Mouse (Mus musculus) MEL (cell line): ENCODE measurements around the gene Araf. TPM values are rescaled to one million over a fixed set of nuclear protein-coding genes. Genes with fewer than 3 reads are reported as not detected.

Source experiments
- DNase-seq: peaks from one replicate; pipeline ENCODE4 v3.0.0; 2011; ENCODE audit warnings: low read depth, low spot score
- H3K27ac ChIP-seq: 2 replicates; pipeline ENCODE4 v1.5.1; 2012; ENCODE audit warnings: low read depth, mild to moderate bottlenecking, control low read depth, low read length, moderate library complexity; ENCODE audit not compliant: control insufficient read depth
- H3K27me3 ChIP-seq, 2 experiments: fragments of 150-350 bp in 1 of 2; sonication (generic) in 1 of 2; 2 replicates each; pipeline ENCODE4 v1.6.1; 2012; ENCODE audit warnings: low read length in 2 of 2, mild to moderate bottlenecking in 2 of 2, improper control_type of control experiment in 1 of 2, moderate library complexity in 1 of 2; ENCODE audit not compliant: insufficient read depth in 2 of 2, control insufficient read depth in 1 of 2
- H3K36me3 ChIP-seq, 2 experiments: 2 replicates each; pipeline ENCODE4 v1.6.1; 2012 to 2014; ENCODE audit warnings: low read length in 2 of 2, improper control_type of control experiment in 1 of 2, inconsistent platforms in 1 of 2, mild to moderate bottlenecking in 1 of 2; ENCODE audit not compliant: insufficient read depth in 2 of 2, control insufficient read depth in 1 of 2
- H3K4me1 ChIP-seq, 2 experiments: fragments of 150-350 bp in 1 of 2; sonication (generic) in 1 of 2; 2 replicates each; pipeline ENCODE4 v1.6.1; 2012; ENCODE audit warnings: low read length in 2 of 2, improper control_type of control experiment in 1 of 2, mild to moderate bottlenecking in 1 of 2; ENCODE audit not compliant: insufficient read depth in 2 of 2, control insufficient read depth in 1 of 2
- H3K4me3 ChIP-seq, 2 experiments: fragments of 150-350 bp in 1 of 2; sonication (generic) in 1 of 2; 2 replicates each; pipeline ENCODE4 v1.5.1; 2012; ENCODE audit warnings: low read depth in 2 of 2, low read length in 2 of 2, mild to moderate bottlenecking in 2 of 2, moderate library complexity in 2 of 2, control low read depth in 1 of 2, improper control_type of control experiment in 1 of 2; ENCODE audit not compliant: control insufficient read depth in 1 of 2, insufficient read depth in 1 of 2
- H3K79me2 ChIP-seq: 2 replicates; pipeline ENCODE4 v1.6.1; 2012; ENCODE audit warnings: mild to moderate bottlenecking, low read length, moderate library complexity; ENCODE audit not compliant: control insufficient read depth, poor library complexity, insufficient read depth
- H3K9ac ChIP-seq: 2 replicates; pipeline ENCODE4 v1.6.1; 2012; ENCODE audit warnings: low read depth, mild to moderate bottlenecking, control low read depth, low read length, moderate library complexity; ENCODE audit not compliant: control insufficient read depth, poor library complexity, severe bottlenecking
- H3K9me3 ChIP-seq: fragments of 150-350 bp; sonication (generic); replicated peaks from 2 replicates; pipeline ENCODE4 v1.6.1; 2012; ENCODE audit warnings: mild to moderate bottlenecking, low read length, improper control_type of control experiment, moderate library complexity; ENCODE audit not compliant: insufficient read depth
- CHD2 ChIP-seq: IDR thresholded peaks from 2 replicates; pipeline ENCODE4 v1.6.1; 2011; ENCODE audit warnings: low read length, improper control_type of control experiment
- CTCF ChIP-seq, 3 experiments: IDR thresholded peaks in 2 of 3; conservative IDR thresholded peaks in 1 of 3; 2 replicates each; pipeline ENCODE4 v1.5.1; 2011 to 2012; ENCODE audit warnings: low read length in 3 of 3, low read depth in 2 of 3, mild to moderate bottlenecking in 2 of 3, improper control_type of control experiment in 1 of 3, inconsistent platforms in 1 of 3, mixed read lengths in 1 of 3, moderate library complexity in 1 of 3; ENCODE audit not compliant: control insufficient read depth in 1 of 3, insufficient read depth in 1 of 3, poor library complexity in 1 of 3, severe bottlenecking in 1 of 3
- E2F4 ChIP-seq: IDR thresholded peaks from 2 replicates; pipeline ENCODE4 v1.6.1; 2011; ENCODE audit warnings: low read depth, low read length, improper control_type of control experiment, borderline replicate concordance
- ETS1 ChIP-seq: IDR thresholded peaks from 2 replicates; pipeline ENCODE4 v1.6.1; 2012; ENCODE audit warnings: low read depth, mild to moderate bottlenecking, inconsistent platforms, low read length, improper control_type of control experiment, moderate library complexity
- HCFC1 ChIP-seq: IDR thresholded peaks from 2 replicates; pipeline ENCODE4 v1.6.1; 2012; ENCODE audit warnings: low read depth, mild to moderate bottlenecking, inconsistent platforms, low read length, improper control_type of control experiment, moderate library complexity
- KAT2A ChIP-seq: conservative IDR thresholded peaks from 2 replicates; pipeline ENCODE4 v1.6.1; 2012; ENCODE audit warnings: low read depth, low read length, improper control_type of control experiment, inconsistent platforms
- MAX ChIP-seq: IDR thresholded peaks from 2 replicates; pipeline ENCODE4 v1.6.1; 2011; ENCODE audit warnings: low read length, improper control_type of control experiment
- MAZ ChIP-seq: IDR thresholded peaks from 2 replicates; pipeline ENCODE4 v1.6.1; 2012; ENCODE audit warnings: low read depth, mild to moderate bottlenecking, inconsistent platforms, low read length, improper control_type of control experiment
- MXI1 ChIP-seq: IDR thresholded peaks from 2 replicates; pipeline ENCODE4 v1.6.1; 2011; ENCODE audit warnings: mild to moderate bottlenecking, low read depth, low read length, improper control_type of control experiment
- NELFE ChIP-seq: IDR thresholded peaks from 2 replicates; pipeline ENCODE4 v1.6.1; 2011; ENCODE audit warnings: low read depth, low read length, improper control_type of control experiment
- NRF1 ChIP-seq: IDR thresholded peaks from 2 replicates; pipeline ENCODE4 v1.6.1; 2014; ENCODE audit warnings: low read depth, mild to moderate bottlenecking, inconsistent platforms, low read length, improper control_type of control experiment, moderate library complexity; ENCODE audit not compliant: poor library complexity, insufficient read depth, severe bottlenecking
- POLR2A ChIP-seq, 2 experiments: IDR thresholded peaks; 2 replicates each; pipeline ENCODE4 v1.6.1; 2011 to 2012; ENCODE audit warnings: low read length in 2 of 2, mild to moderate bottlenecking in 2 of 2, control low read depth in 1 of 2, improper control_type of control experiment in 1 of 2, low read depth in 1 of 2, moderate library complexity in 1 of 2; ENCODE audit not compliant: control insufficient read depth in 1 of 2, insufficient read depth in 1 of 2, poor library complexity in 1 of 2
- POLR2AphosphoS2 ChIP-seq: IDR thresholded peaks from 2 replicates; pipeline ENCODE4 v1.6.1; 2011; ENCODE audit warnings: low read length, improper control_type of control experiment
- RAD21 ChIP-seq: IDR thresholded peaks from 2 replicates; pipeline ENCODE4 v1.6.1; 2011; ENCODE audit warnings: mild to moderate bottlenecking, low read depth, low read length, improper control_type of control experiment
- RCOR1 ChIP-seq: IDR thresholded peaks from 2 replicates; pipeline ENCODE4 v1.6.1; 2012; ENCODE audit warnings: low read depth, mild to moderate bottlenecking, inconsistent platforms, low read length, improper control_type of control experiment
- SIN3A ChIP-seq: IDR thresholded peaks from 2 replicates; pipeline ENCODE4 v1.6.1; 2012; ENCODE audit warnings: low read length, improper control_type of control experiment, inconsistent platforms
- SMC3 ChIP-seq: IDR thresholded peaks from 2 replicates; pipeline ENCODE4 v1.6.1; 2011; ENCODE audit warnings: low read depth, low read length, improper control_type of control experiment
- TCF12 ChIP-seq: IDR thresholded peaks from 2 replicates; pipeline ENCODE4 v1.6.1; 2014; ENCODE audit warnings: low read depth, mild to moderate bottlenecking, inconsistent platforms, low read length, improper control_type of control experiment, moderate library complexity
- USF1 ChIP-seq: IDR thresholded peaks from 2 replicates; pipeline ENCODE4 v1.6.1; 2014; ENCODE audit warnings: low read depth, mild to moderate bottlenecking, inconsistent platforms, low read length, improper control_type of control experiment, moderate library complexity
- ZC3H11A ChIP-seq: IDR thresholded peaks from 2 replicates; pipeline ENCODE4 v1.6.1; 2012; ENCODE audit warnings: low read depth, mild to moderate bottlenecking, inconsistent platforms, low read length, improper control_type of control experiment
- polyA plus RNA-seq, 2 experiments: library from polyadenylated mRNA; stranded (reverse) in 1 of 2; unstranded in 1 of 2; fragments of >175 nt in 1 of 2; fragments of >200 nt in 1 of 2; gene quantifications; 2 replicates each; pipeline versions ENCODE4 v1.2.1 to v1.2.4; 2012; ENCODE audit warnings: low replicate concordance in 2 of 2, low read depth in 1 of 2; ENCODE audit not compliant: insufficient read length in 2 of 2, insufficient read depth in 1 of 2, missing spikeins in 1 of 2
- total RNA-seq: library from RNA; depleted of rRNA; stranded (reverse); fragments of 300-350 nt; gene quantifications from 2 replicates; pipeline ENCODE4 v1.2.3, GENCODE M21; 2012

The Araf gene
- total and polyA plus RNA-seq, 3 experiments = 115 to 236 (median 174) TPM

DNA sequence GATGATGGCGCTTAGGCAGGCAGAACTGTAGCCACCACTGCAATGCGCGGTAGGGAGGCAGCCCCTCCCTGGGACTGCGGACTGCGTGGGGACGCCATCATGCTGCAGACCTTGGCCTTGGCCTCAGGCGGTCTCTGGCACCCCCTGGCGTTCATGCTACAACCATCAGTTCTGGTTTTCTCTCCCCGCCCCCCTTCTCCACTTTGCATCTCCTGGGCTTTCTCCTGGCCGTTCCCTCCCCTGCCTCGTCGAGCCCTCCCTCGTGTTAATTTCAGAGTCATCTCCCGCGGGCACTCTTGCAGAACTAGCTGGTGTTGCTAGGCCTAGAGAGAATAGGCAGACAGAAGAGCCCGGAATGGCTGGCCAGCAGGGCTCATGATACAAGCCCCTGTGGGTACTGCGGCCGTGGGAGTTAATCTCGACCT lies 21.6 kb downstream of the Araf start:
- TF ChIP-seq ZC3H11A (peak; percentile 70), CTCF (IDR thresholded peaks at IDR 0.05 in 2 of 3, conservative IDR thresholded peaks at IDR 0.05 in 1 of 3; ENCODE audit: control insufficient read depth in 1 of 3, insufficient read depth in 1 of 3, low read depth in 2 of 3, low read length in 3 of 3, poor library complexity in 1 of 3, severe bottlenecking in 1 of 3) (peak; percentile 82 to 93 (median 92)), SMC3 (peak; percentile 79), USF1 (no peak), MAX (peak; percentile 34; the same call in 1 of the 2 replicates), ETS1 (no peak), MXI1 (peak; percentile 49; the same call in 1 of the 2 replicates), KAT2A (no peak), POLR2A (IDR thresholded peaks at IDR 0.05; ENCODE audit: control insufficient read depth in 1 of 2, insufficient read depth in 1 of 2, low read depth in 1 of 2, low read length in 2 of 2, poor library complexity in 1 of 2) (peak in 1 of 2 experiments; percentile 23; a peak in 1 of 4 replicates), TCF12 (no peak), CHD2 (no peak), SIN3A (peak; percentile 73), NELFE (0 out of 2 replicates have a peak, but pooled peaks have one; percentile 24), RCOR1 (peak; percentile 41; the same call in 1 of the 2 replicates), RAD21 (peak; percentile 87), MAZ (peak; percentile 90), HCFC1 (0 out of 2 replicates have a peak, but pooled peaks have one; percentile 36)
- Histone ChIP-seq H3K36me3 (no peaks in the 10 kb centered on the region; a peak in 1 of 4 replicates), H3K27ac (no peak overlapping the region), H3K79me2 (no peaks in the 10 kb centered on the region), H3K4me3 (peak overlapping the region; percentile 49 to 54), H3K9ac (peak overlapping the region; percentile 52), H3K27me3 (no peaks in the 10 kb centered on the region), H3K4me1 (peaks cover 0 to 4% of the 10 kb centered on the region in 2 experiments; a peak in 2 of 4 replicates), H3K9me3 (no peaks in the 10 kb centered on the region)
- DNase-seq = peak; percentile 88

DNA sequence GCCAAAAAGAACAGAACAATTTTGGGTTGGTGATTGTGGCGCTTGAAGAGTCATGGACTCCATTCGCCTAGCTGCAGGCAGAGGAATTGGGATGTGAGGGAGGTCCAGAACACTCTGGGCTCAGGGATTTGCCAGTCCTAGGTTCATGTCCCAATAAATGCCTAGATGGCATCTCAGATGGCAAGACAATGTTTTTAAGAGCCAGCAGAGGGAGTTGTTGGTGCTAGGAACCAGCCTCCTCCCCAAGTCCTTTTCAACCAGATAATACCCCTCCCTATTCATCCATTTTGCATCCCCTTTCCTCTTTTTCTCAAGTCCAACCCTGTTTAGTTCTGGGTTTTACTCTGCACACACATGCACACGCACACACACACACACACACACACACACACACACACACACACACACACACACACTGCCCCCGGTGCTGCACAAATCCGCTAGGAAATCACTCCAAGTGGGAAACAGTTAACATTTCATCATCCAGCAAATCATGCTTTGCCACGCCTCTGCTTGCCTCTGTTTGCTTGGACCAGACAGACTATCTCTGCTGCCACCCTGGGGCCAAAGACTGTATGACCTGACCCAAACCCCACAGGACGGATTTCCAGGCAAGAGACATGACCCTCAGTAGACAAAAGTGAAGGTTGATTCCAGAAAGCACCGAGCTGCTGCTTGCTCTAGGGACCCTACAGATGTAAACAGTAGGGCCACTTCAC lies 22.3 kb downstream of the Araf start:
- Histone ChIP-seq H3K4me3 (peak overlapping the region; percentile 49 to 54), H3K9ac (peak overlapping the region; percentile 43), H3K36me3 (no peaks in the 10 kb centered on the region; a peak in 1 of 4 replicates), H3K4me1 (peaks cover 0 to 4% of the 10 kb centered on the region in 2 experiments; a peak in 2 of 4 replicates), H3K79me2 (no peaks in the 10 kb centered on the region), H3K27ac (no peak overlapping the region), H3K27me3 (no peaks in the 10 kb centered on the region), H3K9me3 (no peaks in the 10 kb centered on the region)
- peak in 2 of 3 experiments; percentile 53 to 58; a peak in 5 of 6 replicates for TF ChIP-seq CTCF (IDR thresholded peaks at IDR 0.05 in 2 of 3, conservative IDR thresholded peaks at IDR 0.05 in 1 of 3; ENCODE audit: control insufficient read depth in 1 of 3, insufficient read depth in 1 of 3, low read depth in 2 of 3, low read length in 3 of 3, poor library complexity in 1 of 3, severe bottlenecking in 1 of 3)
- peak; percentile 46 for TF ChIP-seq SMC3
- no peak for TF ChIP-seq E2F4
- TF ChIP-seq NRF1 = no peak
- no peak for TF ChIP-seq MXI1
- peak; percentile 42 for TF ChIP-seq RAD21
- 0 out of 2 replicates have a peak, but pooled peaks have one; percentile 7 for TF ChIP-seq ZC3H11A
- TF ChIP-seq POLR2AphosphoS2 = no peak
- DNase-seq = peak; percentile 75
